Mouse (Mus musculus) right cerebral cortex, postnatal 36 days (tissue): ENCODE results near the gene Gm5431.
A peak's percentile ranks its signal among the peaks of the same experiment; 100 is the strongest.
"Not testable (repeated sequence)": the region's sequence is repeated elsewhere in the genome, so short reads cannot be mapped to it uniquely, and the experiment has no call there.

Experiments
- DNase-seq, 2 experiments: peaks; one replicate each; pipeline ENCODE4 v3.0.0; 2022; ENCODE audit warnings: low spot score in 2 of 2, mixed read lengths in 1 of 2

The Gm5431 gene

DNA sequence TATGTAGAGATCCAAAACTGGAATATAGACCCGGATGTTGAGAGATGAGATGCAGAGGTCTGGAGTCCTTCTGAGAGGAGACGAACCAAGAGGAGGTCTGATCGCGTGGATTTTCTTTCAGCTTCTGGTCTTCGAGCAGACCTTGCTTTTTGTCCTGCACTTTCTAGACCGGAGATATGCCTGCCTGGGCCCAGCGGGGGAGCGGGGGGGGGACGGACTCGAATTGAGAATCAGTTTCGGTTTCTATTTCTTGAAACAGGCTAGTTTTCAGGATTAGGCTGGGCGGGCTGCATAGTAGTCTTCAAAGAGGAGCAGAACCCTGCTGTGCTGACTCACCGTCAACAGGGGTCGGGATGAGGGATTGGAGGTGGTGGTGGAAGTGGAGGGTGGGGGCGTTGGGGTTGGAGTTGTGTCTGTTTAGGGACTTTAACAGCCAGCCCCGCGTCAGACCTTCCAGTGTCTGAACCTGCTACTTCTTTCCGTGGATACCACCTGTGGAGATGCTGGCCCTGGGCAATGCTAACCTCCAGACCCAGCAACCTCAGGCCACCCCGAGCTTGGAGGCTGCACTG lies 30.7 kb downstream of the Gm5431 start, which contains the start of gene Irgm1:
TSS of gene Irgm1 (minus strand) at position 483 of the 572 bp plus-strand sequence.
- DNase-seq, result no peak

DNA sequence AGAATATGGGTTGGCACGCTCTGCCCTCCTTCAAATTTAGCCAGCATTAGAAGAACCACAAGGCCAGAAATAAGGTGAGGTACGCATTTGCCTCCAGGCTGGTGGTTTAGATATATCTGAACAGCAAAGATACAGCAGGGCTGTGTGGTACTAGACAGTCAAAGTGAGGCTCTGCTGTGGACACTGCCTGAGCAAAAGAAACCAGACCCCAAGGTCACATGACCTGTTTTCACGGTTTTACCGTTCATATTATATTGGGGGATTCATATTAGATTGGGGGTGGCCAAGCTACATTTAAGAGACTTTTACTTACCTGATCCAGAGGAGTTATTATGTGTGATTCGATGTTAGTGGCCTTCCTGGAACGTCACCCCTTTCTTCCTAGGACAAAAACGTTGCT lies 31.2 kb downstream of the Gm5431 start:
- no peak for DNase-seq

DNA sequence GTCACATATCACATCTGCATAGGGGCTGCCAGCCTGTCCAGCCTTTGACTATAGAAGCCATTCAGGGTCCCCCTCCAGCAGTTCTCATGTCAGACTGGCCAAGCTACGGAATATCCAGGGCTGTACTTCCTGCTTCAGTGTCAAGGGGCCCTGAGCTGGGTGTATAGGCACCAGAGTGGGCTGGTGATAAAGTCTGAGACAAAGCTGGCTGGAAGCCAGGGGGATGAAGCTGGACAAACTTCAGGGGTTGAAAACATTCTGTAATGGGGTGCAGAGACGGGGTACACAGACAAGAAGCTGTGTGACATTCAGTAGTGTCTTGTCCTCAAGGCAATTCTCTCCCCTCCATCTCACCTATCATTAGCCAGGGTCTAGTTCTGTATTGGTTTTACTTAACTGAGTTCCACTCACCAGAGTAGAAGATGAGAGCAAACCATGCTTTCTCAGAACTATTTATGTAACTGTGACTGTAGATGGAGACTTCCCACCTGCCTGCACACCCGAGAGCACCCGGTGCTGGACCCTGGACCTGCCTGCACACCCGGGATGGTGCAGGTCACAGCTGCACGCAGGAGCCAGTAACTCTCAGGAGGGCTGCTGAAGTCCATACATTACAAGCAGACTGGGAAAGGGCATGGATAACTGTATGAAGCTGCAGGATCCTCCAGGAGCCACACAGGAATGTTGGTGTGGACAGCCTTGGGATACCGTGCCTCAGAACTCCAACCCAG lies 32.5 kb downstream of the Gm5431 start:
- no peak for DNase-seq

DNA sequence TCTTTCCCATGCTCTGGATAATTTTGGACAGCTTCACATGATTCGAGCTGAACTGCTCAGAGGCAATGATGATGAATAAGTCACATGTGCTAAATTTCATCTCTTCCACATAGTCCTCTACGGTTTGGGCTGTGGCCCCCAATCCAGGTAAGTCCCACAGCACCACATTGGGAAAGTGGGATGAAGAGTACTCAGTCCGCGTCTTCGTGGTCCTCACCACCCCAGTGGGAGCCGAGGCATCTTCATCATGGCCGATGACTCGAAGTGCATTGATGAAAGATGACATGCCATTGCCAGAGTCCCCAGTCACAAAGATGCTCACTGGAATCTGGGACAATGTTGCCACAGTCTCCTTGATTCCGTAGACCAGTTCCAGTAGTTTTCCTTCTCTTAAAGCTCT lies 35.5 kb downstream of the Gm5431 start:
- no peak for DNase-seq

GRCm38 (mm10) chr11:48863808-48864207 lies 38.2 kb downstream of the Gm5431 start:
- DNase-seq, result no peak

DNA sequence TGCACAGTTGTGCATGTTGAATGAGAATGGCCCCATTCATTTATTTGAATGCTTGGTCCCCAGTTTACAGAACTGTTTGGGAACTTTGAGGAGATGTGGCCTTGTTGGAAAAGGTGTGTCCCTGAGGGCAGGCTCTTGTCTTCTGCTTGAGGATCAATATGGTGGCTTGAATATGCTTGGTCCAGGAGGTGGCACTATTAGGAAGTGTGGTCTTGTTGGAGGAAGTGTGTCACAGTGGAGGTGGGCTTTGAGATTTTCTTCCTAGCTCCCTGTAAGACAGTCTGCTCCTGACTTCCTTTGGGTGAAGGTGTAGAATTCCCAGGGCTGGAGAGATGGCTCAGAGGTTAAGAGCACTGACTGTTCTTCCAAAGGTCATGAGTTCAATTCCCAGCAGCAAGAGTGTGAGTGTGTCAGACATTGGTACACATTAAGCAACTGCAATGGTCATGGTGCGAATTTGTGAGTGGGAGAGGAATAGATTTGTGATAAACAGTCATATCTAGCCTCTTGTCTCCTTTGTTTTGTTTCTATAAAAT lies 39.2 kb downstream of the Gm5431 start:
- no peak for DNase-seq

DNA sequence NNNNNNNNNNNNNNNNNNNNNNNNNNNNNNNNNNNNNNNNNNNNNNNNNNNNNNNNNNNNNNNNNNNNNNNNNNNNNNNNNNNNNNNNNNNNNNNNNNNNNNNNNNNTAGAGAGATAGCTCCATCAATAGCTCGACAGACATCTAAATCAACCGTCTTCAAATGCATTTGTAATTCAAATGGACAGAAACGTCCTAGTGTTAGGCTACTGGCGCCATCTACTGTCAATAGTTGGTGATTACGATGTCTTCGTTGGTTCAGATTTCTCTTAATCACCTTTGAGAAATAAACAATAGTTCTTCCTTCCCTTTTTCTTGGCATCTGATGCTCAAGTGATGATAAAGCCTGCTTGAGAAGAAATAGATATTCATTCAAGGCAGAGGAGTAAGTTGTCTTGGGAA lies 43.0 kb downstream of the Gm5431 start:
- peak in 1 of 2 experiments; percentile 17 for DNase-seq

DNA sequence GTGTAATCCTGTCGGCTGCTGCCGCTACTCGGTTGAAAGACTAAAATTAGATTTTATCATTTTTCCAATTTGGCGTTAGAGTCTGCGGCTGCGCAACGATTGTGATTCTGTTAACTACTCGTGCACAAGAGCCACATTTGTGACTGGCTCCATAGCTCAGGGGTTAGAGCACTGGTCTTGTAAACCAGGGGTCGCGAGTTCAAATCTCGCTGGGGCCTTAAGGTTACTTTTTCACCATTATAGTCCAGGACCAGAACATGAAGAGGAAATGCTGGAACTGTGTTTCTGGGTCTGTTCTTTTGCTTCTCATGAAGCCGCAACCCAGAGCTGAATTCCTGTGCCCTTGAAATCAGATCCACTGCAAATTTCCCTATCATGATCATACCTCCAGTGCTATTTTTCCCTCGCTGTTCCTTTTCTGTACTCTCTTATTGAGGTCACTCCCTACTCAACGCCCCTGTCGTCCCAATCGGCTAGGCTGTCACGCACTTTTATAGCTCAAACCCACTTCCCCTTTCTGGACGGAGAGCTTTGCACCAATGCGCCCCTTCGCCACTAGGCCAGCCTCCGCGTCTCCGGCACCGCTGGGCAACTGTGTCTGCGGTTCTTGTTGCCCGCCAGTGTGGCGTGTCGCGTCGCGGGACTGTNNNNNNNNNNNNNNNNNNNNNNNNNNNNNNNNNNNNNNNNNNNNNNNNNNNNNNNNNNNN lies 48.4 kb downstream of the Gm5431 start:
- peak; percentile 89 to 90 for DNase-seq

GRCm38 (mm10) chr11:48852624-48853473 lies 49.2 kb downstream of the Gm5431 start:
- no peak for DNase-seq

DNA sequence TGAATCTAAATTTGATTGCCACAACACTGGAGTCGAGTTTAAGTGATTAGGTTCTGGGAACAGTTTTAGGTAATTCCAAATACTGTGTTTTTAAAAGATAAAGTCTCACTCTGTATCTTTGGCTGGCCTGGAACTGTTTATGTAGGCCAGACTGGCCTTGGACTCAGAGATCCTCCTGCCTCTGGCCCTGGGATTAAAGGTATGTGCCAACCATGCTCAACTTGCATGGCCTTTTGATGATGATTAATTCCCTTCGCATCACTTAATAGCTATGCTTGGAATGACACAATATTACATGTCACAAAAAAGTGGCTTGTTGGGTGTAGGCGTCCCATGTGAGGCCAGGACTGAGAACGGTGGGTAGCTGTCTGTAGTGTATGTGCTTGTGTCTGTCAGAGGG lies 49.8 kb downstream of the Gm5431 start:
- no peak for DNase-seq

- DNase-seq, result no peak
Observed at GRCm38 (mm10) chr11:48851270-48851995, 50.6 kb downstream of the Gm5431 start.

- DNase-seq, result no peak
Observed at GRCm38 (mm10) chr11:48850240-48850639, 51.8 kb downstream of the Gm5431 start.

- DNase-seq, result no peak
Observed at GRCm38 (mm10) chr11:48846881-48847280, 55.1 kb downstream of the Gm5431 start.

DNA sequence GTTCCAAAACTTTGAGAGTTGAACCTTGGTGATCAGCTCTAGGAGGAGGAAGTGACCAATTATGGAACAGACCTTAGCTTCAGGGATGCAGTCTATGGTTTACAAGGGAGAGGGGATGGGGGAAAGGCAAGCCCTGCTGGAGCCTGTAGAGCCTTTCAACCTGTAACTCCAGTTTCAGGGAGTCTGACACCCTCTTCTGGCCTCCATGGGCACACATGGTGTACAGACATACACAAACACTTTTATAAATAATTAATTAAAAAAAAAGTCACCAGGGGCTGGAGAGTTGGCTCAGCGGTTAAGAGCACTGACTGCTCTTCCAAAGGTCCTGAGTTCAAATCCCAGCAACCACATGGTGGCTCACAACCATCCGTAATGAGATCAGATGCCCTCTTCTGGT lies 55.7 kb downstream of the Gm5431 start:
- DNase-seq, result not testable (repeated sequence)

- no peak for DNase-seq
Observed at GRCm38 (mm10) chr11:48845244-48845815, 56.7 kb downstream of the Gm5431 start.

- no peak for DNase-seq
Observed at GRCm38 (mm10) chr11:48844309-48844708, 57.7 kb downstream of the Gm5431 start.

- DNase-seq, result no peak
Observed at GRCm38 (mm10) chr11:48843202-48843601, 58.8 kb downstream of the Gm5431 start.

DNA sequence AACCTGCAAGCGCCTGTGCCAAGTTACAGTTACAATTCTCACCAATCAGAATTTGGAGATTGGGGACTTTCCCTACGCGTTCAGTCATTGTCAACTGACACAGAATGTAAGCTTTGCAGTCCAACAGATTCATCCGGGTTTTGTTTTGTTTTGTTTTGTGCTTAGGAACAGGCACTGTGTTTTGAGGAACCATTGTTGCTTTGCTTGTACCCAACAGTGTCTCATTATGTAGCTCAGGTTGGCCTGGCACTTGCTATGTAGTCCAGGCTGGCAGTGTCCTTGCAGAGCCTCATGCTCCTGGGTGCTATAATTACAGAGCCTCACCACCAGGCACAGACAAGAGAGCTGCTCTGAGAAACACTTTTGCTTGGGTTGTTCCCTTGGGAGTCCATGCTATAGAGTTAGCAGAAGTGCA lies 59.6 kb downstream of the Gm5431 start:
- DNase-seq, result no peak

DNA sequence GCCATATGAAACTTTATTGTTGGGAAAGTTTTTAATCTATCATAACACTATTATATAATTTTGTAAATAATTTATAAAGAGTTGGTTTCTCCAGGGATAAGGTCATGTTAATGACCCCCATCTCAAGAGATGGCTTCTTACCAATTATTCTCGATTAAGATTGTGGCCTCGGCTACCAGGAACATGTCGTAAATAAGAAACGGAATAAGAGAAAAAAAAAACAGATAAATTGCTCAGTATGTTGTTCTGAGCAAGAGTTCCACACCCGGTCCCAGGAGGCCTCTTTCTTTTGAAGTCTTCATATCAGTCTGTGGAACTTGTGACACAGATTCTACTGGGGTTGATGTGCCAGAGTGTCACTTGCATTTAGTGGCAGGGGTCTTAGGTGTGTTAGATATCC lies 60.8 kb downstream of the Gm5431 start:
- no peak for DNase-seq

- no peak for DNase-seq
Observed at GRCm38 (mm10) chr11:48840805-48841204, 61.2 kb downstream of the Gm5431 start.
